Mouse (Mus musculus) heart, adult 2 months (tissue): ENCODE measurements around the gene Spred1.

ENCODE experiments used
- CTCF ChIP-seq: fragments of 200-600 bp; IDR thresholded peaks from 2 replicates; pipeline ENCODE4 v1.8.1; 2022; ENCODE audit warnings: antibody characterized with exemption, mild to moderate bottlenecking, moderate library complexity
- POLR2A ChIP-seq: fragments of 200-500 bp; IDR thresholded peaks from 2 replicates; pipeline ENCODE4 v1.6.1; 2011; ENCODE audit warnings: mild to moderate bottlenecking, low read depth, low read length, control low read depth; ENCODE audit not compliant: insufficient read depth

DNA sequence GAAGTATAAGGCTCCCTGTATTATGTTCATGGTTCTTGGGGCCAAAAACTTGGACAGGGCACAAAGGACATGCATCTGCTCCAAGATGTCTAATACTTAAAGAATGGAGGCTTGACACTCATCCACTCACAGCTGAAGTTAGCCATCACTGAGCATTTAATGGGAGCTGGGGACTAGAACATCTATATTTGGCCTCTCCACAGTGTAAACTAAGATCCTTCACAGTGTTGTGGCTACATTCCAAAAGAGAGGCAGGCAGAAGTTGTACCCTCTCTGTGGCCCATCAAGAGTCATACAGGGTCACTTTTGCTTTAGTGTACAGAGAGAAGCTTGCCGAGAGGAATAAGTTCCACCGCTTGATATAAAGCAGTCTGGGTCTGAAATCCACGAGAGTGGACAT is 49.6 kb upstream of the Spred1 start:
- TF ChIP-seq CTCF: no peak
- TF ChIP-seq POLR2A: no peak
